Mouse (Mus musculus) kidney, embryonic 16.5 days (tissue): ENCODE results near the gene Gm11549. TPM values are rescaled to one million over a fixed set of nuclear protein-coding genes. Genes with fewer than 3 reads are reported as not detected.

Experiments used
- ATAC-seq: fragments of 200-750 bp; cut with Nextera tagmentation; 2 replicates; pipeline ENCODE4 v1.8.0; 2017; ENCODE audit warnings: moderate TSS enrichment; ENCODE audit not compliant: low FRiP score, low TSS enrichment
- H3K27ac ChIP-seq: fragments of 300-500 bp; sonication (generic); 2 replicates; pipeline ENCODE4 v1.5.1; 2014; ENCODE audit warnings: low read length
- H3K27me3 ChIP-seq: fragments of 300-500 bp; sonication (generic); 2 replicates; pipeline ENCODE4 v1.6.1; 2014; ENCODE audit warnings: low read length, control low read depth, mixed read lengths; ENCODE audit not compliant: insufficient read depth
- H3K36me3 ChIP-seq: fragments of 300-500 bp; sonication (generic); 2 replicates; pipeline ENCODE4 v1.6.1; 2014; ENCODE audit warnings: low read length, control low read depth, mixed read lengths; ENCODE audit not compliant: insufficient read depth
- H3K4me1 ChIP-seq: fragments of 300-500 bp; sonication (generic); 2 replicates; pipeline ENCODE4 v1.6.1; 2014; ENCODE audit warnings: low read length, control low read depth, mixed read lengths; ENCODE audit not compliant: insufficient read depth
- H3K4me2 ChIP-seq: fragments of 300-500 bp; sonication (generic); replicated peaks from 2 replicates; pipeline ENCODE4 v1.6.1; 2014; ENCODE audit warnings: low read depth, low read length
- H3K4me3 ChIP-seq: fragments of 300-500 bp; sonication (generic); 2 replicates; pipeline ENCODE4 v1.5.1; 2014; ENCODE audit warnings: mild to moderate bottlenecking, low read length
- H3K9ac ChIP-seq: fragments of 300-500 bp; sonication (generic); replicated peaks from 2 replicates; pipeline ENCODE4 v1.6.1; 2014; ENCODE audit warnings: low read length
- H3K9me3 ChIP-seq: fragments of 300-500 bp; sonication (generic); 2 replicates; pipeline ENCODE4 v1.6.1; 2016; ENCODE audit warnings: low read length, control low read depth
- WGBS: fragments of 180-500 bp; shearing (Covaris S2); extraction: QIAGEN DNeasy Blood & Tissue Kit; methylation state at CpG from one replicate; pipeline ENCODE4 v1.1.7; 2014; 5-methylcytosine and 5-hydroxymethylcytosine counted together
- microRNA-seq: library from miRNA; unstranded; fragments of <30 nt; microRNA quantifications from one replicate; pipeline ENCODE4, GENCODE M21; 2016
- polyA plus RNA-seq: library from polyadenylated mRNA; unstranded; fragments of >200 nt; fragmentation: Nextera tagmentation; extraction: Ambion mirVana; gene quantifications from 2 replicates; pipeline ENCODE4 v1.2.1, GENCODE M21; 2015

Gene Gm11549
- polyA plus RNA-seq, 1 experiment from 2014 or later: not detected

DNA sequence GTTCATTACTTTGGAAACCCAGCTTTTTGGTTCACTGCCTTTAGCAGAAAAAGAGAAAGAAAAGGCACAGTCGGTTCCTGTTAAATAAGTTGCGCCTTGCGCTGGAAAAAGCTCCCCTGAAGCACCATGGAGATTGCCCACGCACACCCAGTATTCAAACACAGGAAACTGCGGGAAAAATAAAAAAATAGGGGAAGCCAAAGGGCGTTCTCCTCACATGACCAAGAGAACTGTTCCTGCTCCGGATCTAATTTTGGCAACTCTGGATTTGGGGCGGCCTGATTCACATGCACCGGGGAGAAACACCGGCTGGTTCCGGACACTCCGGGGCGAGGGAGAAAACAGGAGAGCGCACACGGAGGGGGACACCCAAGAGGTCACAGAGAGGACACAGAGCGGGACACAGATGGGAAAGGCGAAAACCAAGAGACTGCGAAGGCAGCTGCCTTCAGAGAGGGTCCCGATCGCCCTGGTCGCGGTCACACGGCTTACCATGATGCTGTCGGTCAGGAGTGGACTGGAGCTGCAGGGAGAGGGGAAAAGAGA is 46.6 kb downstream of the Gm11549 start:
- ATAC-seq: no peak; the same call in 1 of the 2 replicates
- peak overlapping the region; percentile 82 for H3K27ac ChIP-seq
- H3K36me3 ChIP-seq: no peaks in the 10 kb centered on the region
- H3K4me2 ChIP-seq: peak overlapping the region; percentile 81
- peaks cover 17% of the 10 kb centered on the region; the same call in 1 of the 2 replicates for H3K4me1 ChIP-seq
- H3K27me3 ChIP-seq: no peaks in the 10 kb centered on the region
- H3K4me3 ChIP-seq: peak overlapping the region; percentile 73
- peak overlapping the region; percentile 79 for H3K9ac ChIP-seq
- WGBS: under 1% methylated on average over 24 of the region's 24 CpGs
- H3K9me3 ChIP-seq: no peaks in the 10 kb centered on the region

DNA sequence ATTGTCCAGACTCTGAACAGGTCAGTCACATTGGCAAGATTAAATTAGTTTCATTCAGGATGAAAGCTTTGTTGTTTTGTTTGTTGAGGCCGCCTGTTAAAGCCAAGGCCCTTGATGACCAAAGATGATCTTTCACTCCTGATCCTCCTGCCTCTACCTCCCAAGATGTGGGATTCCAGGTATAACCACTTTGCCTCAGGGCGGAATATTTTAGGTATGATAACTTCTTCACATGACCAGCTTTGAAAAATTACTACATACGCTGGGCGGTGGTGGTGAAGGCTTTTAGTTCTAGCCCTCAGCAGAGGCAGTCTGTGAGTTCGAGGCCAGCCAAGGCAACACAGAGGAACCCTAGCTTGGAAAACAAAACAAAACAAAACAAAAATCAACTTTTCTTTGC is 47.2 kb downstream of the Gm11549 start:
- H3K4me2 ChIP-seq: peak overlapping the region; percentile 81
- no peak overlapping the region; the same call in 1 of the 2 replicates for H3K9ac ChIP-seq
- H3K4me3 ChIP-seq: peak overlapping the region; percentile 73
- H3K27me3 ChIP-seq: no peaks in the 10 kb centered on the region
- peaks cover 17% of the 10 kb centered on the region; the same call in 1 of the 2 replicates for H3K4me1 ChIP-seq
- peak overlapping the region; percentile 82; the same call in 1 of the 2 replicates for H3K27ac ChIP-seq
- 80% methylated on average over 5 of the region's 5 CpGs for WGBS
- H3K9me3 ChIP-seq: no peaks in the 10 kb centered on the region
- H3K36me3 ChIP-seq: no peaks in the 10 kb centered on the region
- ATAC-seq: no peak

DNA sequence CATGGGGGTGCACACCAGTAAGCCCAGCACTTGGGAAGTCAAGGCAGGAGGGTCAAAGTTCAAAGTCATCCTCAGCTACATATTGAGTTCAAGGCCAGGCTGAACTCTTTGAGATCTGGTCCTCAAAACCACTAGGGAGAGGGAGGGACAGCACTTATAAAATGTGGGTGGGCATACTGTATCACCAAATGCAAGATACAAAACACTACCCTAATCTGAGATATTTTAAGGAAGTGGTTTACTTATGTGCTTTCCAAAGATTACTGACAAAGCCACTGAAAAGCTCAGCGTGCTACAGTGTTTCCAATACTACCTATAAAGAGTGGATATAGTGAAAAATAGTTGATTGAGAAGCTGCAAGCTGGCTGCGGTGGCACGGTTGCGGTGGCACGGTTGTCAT is 48.4 kb downstream of the Gm11549 start:
- 90% methylated on average over 5 of the region's 5 CpGs for WGBS
- no peaks in the 10 kb centered on the region for H3K27me3 ChIP-seq
- no peak for ATAC-seq
- H3K4me1 ChIP-seq: peaks cover 20% of the 10 kb centered on the region; the same call in 1 of the 2 replicates
- H3K9me3 ChIP-seq: no peaks in the 10 kb centered on the region
- H3K36me3 ChIP-seq: no peaks in the 10 kb centered on the region
- H3K27ac ChIP-seq: no peak overlapping the region
- no peak overlapping the region for H3K4me2 ChIP-seq
- no peak overlapping the region for H3K9ac ChIP-seq
- no peak overlapping the region for H3K4me3 ChIP-seq

DNA sequence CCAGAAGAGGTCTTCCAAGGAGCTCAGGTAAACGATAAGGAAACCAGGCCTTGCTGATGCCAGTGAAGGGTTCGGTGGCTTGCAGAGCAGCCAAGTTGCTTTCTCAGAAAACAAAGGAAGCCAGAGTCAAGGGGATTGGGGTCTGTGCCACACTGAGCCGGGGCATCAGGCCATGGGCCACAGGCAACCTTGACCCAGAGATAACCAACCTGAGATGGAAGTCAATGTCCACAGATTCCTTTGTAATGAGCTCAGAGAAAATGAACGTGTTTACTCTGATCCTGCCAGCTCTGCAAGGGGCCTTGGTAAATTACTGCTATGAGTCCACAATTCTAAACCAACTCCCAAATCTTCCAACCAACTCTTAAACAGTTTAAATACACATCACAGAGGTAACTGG is 49.8 kb downstream of the Gm11549 start:
- Histone ChIP-seq H3K27ac (no peak overlapping the region), H3K36me3 (no peaks in the 10 kb centered on the region), H3K4me3 (no peak overlapping the region), H3K4me1 (peaks cover 20% of the 10 kb centered on the region; the same call in 1 of the 2 replicates), H3K9me3 (no peaks in the 10 kb centered on the region), H3K27me3 (no peaks in the 10 kb centered on the region), H3K9ac (no peak overlapping the region), H3K4me2 (no peak overlapping the region)
- WGBS: 67% methylated on average over 4 of the region's 4 CpGs
- ATAC-seq: no peak

DNA sequence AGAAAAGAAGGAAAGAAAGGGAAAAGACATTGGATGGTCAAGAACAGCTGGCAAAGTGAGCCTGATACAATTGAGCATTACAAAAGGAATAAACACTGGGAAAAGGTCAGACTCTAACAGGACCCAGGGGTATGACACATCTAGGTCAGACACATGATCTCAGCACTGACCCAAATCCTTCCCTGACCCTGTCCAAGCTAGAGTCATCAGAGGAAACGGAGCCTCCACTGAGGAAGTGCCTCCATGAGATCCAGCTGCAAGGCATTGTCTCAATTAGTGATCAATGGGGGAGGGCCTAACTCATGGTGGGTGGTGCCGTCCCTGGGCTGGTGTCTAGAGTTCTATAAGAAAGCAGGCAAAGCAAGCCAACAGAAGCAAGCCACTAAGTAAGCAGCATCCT is 52.7 kb downstream of the Gm11549 start:
- 45% methylated on average over 2 of the region's 2 CpGs for WGBS
- no peak overlapping the region for H3K27ac ChIP-seq
- no peaks in the 10 kb centered on the region for H3K27me3 ChIP-seq
- peaks cover 9% of the 10 kb centered on the region; the same call in 1 of the 2 replicates for H3K4me1 ChIP-seq
- no peaks in the 10 kb centered on the region for H3K36me3 ChIP-seq
- ATAC-seq: no peak
- H3K4me3 ChIP-seq: no peak overlapping the region
- no peak overlapping the region for H3K9ac ChIP-seq
- no peaks in the 10 kb centered on the region for H3K9me3 ChIP-seq
- no peak overlapping the region for H3K4me2 ChIP-seq

DNA sequence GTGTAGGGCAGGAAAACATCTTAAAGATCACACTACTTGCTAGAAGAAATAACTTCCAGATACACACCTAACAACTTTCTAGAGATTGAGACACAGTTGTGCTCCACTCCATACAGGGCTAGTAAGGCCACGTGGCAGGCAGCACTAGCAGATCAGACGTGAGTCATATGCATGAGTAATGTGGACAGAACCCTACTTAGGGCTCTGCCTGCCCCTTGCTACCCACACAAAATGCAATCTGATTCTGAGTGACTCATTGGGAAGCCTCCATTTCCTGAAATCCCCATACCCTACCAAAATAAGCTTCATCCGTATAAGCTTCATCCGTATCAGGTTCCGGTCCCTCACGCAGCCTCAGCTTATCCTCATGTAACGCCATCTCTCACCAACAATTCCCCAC is 54.0 kb downstream of the Gm11549 start:
- H3K36me3 ChIP-seq: peaks cover 9% of the 10 kb centered on the region; the same call in 1 of the 2 replicates

DNA sequence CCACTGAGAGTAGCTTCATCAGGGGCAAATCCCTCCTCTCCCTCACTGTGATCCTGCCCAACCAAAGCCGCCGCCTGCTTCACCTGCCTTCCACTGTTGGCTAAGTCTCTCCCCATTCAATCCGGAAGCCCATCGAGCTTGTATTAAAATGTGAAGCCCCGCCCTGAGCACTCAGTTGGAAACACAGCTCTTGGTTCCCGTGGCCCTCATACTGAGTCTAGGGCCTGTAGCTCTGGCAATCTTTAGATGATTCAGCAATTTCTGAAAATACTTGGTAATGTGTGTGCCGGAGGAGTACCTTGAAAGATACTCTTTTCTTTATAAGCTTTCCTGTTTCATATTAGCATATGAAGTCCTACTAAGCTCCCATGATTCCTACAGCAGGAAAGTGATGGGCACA is 56.1 kb downstream of the Gm11549 start:
- 0 out of 2 replicates have a peak, but pooled peaks cover 2% of the 10 kb centered on the region for H3K4me1 ChIP-seq
- ATAC-seq: no peak
- H3K4me3 ChIP-seq: no peak overlapping the region
- H3K27me3 ChIP-seq: no peaks in the 10 kb centered on the region
- WGBS: 66% methylated on average over 7 of the region's 7 CpGs
- H3K9ac ChIP-seq: no peak overlapping the region
- H3K9me3 ChIP-seq: no peaks in the 10 kb centered on the region
- H3K27ac ChIP-seq: no peak overlapping the region
- H3K4me2 ChIP-seq: no peak overlapping the region
- H3K36me3 ChIP-seq: peaks cover 27% of the 10 kb centered on the region; the same call in 1 of the 2 replicates

More for the DNA sequence above, 54.0 kb downstream of the Gm11549 start:
- H3K4me3 ChIP-seq: no peak overlapping the region
- no peaks in the 10 kb centered on the region for H3K27me3 ChIP-seq
- H3K27ac ChIP-seq: no peak overlapping the region
- H3K4me1 ChIP-seq: peaks cover 9% of the 10 kb centered on the region; the same call in 1 of the 2 replicates
- 87% methylated on average over 7 of the region's 7 CpGs for WGBS
- no peak for ATAC-seq
- H3K4me2 ChIP-seq: no peak overlapping the region
- H3K9me3 ChIP-seq: no peaks in the 10 kb centered on the region
- H3K9ac ChIP-seq: no peak overlapping the region

Small RNA genes within 50 kb of the gene (microRNA-seq; reads per million reads assigned to microRNA genes)
- gene Mir7009: not detected

Other genes with a start within 250 kb of the Gm11549 start
- gene Anxa5, start 45.9 kb downstream of the Gm11549 start, polyA plus RNA-seq: 368 and 434 TPM in 2 replicates
- gene 1810062G17Rik, start 45.9 kb downstream of the Gm11549 start, polyA plus RNA-seq: 1.4 and 1.9 TPM in 2 replicates
- gene Exosc9, start 30.8 kb upstream of the Gm11549 start, polyA plus RNA-seq: 67.8 and 71.7 TPM in 2 replicates
- gene Ccna2, start 50.3 kb upstream of the Gm11549 start, polyA plus RNA-seq: 182 and 194 TPM in 2 replicates
- gene Bbs7, start 91.7 kb upstream of the Gm11549 start, polyA plus RNA-seq: 16.2 and 19.3 TPM in 2 replicates
- gene Trpc3, start 168.4 kb upstream of the Gm11549 start, polyA plus RNA-seq: 4.8 and 6.8 TPM in 2 replicates